Mouse (Mus musculus): ENCODE results near the gene Isg20l2. TPM values are rescaled to one million over a fixed set of nuclear protein-coding genes. Genes with fewer than 3 reads are reported as not detected.

Isg20l2 gene
- total RNA-seq, 2 experiments from 2014 or later: 15.1 to 15.6 TPM

DNA sequence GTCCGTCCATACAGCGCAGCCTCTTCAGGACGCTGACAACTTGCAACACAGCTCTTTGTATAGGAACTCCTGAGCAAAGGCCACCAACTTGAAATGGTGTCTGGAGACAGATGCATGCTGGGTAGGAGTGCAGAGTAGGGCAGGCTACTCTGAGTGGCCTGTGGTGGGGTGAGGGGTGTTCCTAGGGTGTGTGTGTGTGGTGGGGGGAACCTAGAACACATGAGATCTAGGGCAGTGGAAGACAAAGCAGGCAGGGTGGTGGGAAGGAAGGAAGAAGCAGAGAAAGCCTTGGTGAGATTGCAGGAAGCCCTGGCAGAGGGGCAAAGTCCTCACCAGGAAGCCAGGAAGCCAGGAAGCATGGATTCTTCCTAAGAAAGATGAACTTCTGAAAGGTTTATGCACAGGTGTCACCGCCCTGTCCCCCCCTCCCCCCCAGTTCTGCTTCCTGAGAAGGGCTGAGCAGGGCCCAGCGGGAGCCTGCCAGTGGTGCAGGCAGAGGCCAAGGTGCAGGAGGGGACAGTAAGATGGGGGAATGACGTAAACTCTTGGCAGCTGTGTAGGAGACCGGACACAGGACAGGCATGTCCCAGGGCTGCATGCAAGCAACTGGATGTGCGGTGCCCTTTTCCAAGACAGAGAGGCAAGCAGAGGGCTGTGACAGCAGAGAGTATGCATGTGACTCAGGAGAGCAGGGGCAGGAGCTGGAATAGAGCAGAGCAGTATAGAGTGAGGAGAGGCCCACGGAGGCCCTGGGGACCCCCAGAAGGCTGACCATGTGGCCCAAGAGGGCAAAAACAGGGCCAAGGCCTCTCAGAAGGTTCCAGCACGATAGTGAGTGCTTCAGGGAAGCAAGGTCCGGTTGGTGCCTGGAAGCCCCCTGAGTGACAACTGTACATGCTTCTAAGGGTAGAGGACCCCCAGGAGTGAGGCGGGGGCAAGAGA is 52.1 kb downstream of the Isg20l2 start:
- no peak for TF ChIP-seq CTCF (IDR thresholded peaks at IDR 0.05)
- intact Hi-C loops (cut with DNase I): no loop called here
- no peak for DNase-seq (ENCODE audit: extremely low spot score in 1 of 2, low spot score in 2 of 2)
- peak overlapping the region; percentile 75; the same call in 1 of the 2 replicates for H3K27ac ChIP-seq
- no peak overlapping the region for H3K4me3 ChIP-seq

GRCm38 (mm10) chr3:87982836-87983601 is 52.9 kb downstream of the Isg20l2 start:
- intact Hi-C loops (cut with DNase I): no loop called here
- no peak for TF ChIP-seq CTCF (IDR thresholded peaks at IDR 0.05)
- no peak overlapping the region for H3K4me3 ChIP-seq

DNA sequence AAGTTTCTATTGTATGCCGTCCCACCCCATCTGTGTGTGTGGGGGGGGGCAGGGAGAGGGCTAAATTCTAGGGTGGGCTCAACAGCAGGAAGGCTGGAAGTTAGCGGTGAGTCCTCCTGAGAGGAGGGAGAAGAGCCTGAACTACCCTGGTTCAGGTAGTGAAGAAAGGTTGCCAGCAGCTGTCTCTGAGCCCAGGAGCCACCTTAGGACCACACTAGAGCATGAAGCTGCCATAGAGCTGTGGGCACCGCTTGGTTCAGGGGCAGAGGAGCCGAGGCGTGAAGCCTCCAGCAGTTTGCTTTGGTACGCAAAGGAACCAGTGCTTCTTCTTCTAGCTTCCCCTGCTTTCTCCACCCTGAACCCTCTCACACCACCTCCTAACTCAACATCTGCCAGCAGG is 53.5 kb downstream of the Isg20l2 start:
- Histone ChIP-seq H3K4me3 (no peak overlapping the region), H3K27ac (no peak overlapping the region)
- intact Hi-C loops (cut with DNase I): no loop called here
- TF ChIP-seq CTCF (IDR thresholded peaks at IDR 0.05): no peak
- no peak for DNase-seq (ENCODE audit: extremely low spot score in 1 of 2, low spot score in 2 of 2)

More at GRCm38 (mm10) chr3:87982836-87983601, 52.9 kb downstream of the Isg20l2 start:
- peak overlapping the region; percentile 75; the same call in 1 of the 2 replicates for H3K27ac ChIP-seq
- DNase-seq (ENCODE audit: extremely low spot score in 1 of 2, low spot score in 2 of 2): no peak

DNA sequence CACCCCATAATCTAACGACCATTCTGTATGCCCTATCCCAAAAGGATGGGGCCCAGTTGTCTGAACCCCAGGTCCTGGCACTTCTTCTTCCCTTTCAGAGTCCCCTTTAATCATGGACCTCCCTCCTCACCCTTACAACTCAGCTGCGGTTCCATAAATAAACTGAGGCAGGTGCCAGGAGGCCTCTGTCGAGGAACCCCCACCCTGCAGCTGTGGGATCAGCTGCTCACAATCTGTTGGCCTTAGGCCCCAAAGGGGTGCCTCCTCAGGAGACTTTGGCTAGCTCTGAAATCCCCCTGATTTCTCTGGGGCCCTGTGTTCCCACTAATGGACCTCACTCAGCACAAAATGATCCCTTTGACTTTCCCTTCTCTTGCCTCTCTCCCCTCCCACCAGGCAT is 54.0 kb downstream of the Isg20l2 start:
- DNase-seq (ENCODE audit: extremely low spot score in 1 of 2, low spot score in 2 of 2): no peak
- no peak overlapping the region for H3K4me3 ChIP-seq
- no peak for TF ChIP-seq CTCF (IDR thresholded peaks at IDR 0.05)
- no peak overlapping the region for H3K27ac ChIP-seq
- intact Hi-C loops (cut with DNase I): no loop called here

DNA sequence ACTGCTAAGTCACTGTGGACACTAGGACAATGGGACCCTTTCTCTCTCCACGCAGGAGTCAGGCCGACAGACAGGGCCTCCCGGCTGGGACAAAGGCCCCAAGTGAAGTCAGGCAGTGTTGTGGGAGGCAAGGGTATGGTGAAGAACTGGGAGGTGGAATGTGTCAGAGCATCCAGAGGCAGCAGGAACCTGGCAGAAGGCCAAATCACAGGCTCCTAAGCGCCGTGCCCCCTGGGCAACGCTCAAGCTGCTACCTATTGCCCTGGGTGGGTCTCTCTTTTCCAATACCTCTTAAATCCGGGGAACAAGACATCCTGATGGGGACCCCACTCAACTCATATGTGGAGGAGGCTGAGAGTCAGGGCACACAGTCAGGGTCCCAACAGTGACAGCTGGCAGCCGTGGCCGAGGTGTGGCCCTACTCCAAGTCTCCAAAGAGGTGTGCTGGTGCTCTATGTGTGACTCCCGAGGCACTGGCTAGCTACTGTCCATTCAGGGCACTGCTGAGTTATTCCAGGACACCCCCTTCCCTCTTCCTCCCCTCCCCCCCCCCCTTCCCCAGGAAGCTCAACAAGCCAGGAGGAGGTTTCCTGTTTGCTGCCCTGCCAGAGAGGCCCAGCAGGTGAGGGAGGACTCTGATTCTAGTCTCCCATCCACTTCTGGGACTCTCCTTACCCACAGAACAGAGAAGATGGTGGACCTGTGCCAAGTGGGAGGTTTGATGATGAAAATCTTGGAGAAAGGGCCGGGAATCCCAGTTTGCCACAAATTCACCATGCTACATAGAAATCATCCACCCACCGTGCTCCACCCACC is 55.6 kb downstream of the Isg20l2 start:
- no peak for TF ChIP-seq CTCF (IDR thresholded peaks at IDR 0.05)
- DNase-seq (ENCODE audit: extremely low spot score in 1 of 2, low spot score in 2 of 2): no peak
- H3K4me3 ChIP-seq: no peak overlapping the region
- H3K27ac ChIP-seq: peak overlapping the region; percentile 24; the same call in 1 of the 2 replicates
- intact Hi-C loops (cut with DNase I): no loop called here

GRCm38 (mm10) chr3:87986868-87987267 is 56.8 kb downstream of the Isg20l2 start:
- Histone ChIP-seq H3K4me3 (peak overlapping the region; percentile 19; the same call in 1 of the 2 replicates), H3K27ac (no peak overlapping the region)
- peak; percentile 97 for TF ChIP-seq CTCF (IDR thresholded peaks at IDR 0.05)
- peak; percentile 86 to 89 for DNase-seq (ENCODE audit: extremely low spot score in 1 of 2, low spot score in 2 of 2)
- intact Hi-C loops (cut with DNase I): loop anchor here (1.0 kb wide), 2 partner anchors 17 to 52 kb away; no protein-coding TSS in a partner anchor

GRCm38 (mm10) chr3:87987633-87988032 is 57.5 kb downstream of the Isg20l2 start:
- TF ChIP-seq CTCF (IDR thresholded peaks at IDR 0.05): no peak
- Histone ChIP-seq H3K4me3 (peak overlapping the region; percentile 11; the same call in 1 of the 2 replicates), H3K27ac (no peak overlapping the region)
- intact Hi-C loops (cut with DNase I): loop anchor here (1.0 kb wide), 2 partner anchors 17 to 52 kb away; no protein-coding TSS in a partner anchor
- no peak for DNase-seq (ENCODE audit: extremely low spot score in 1 of 2, low spot score in 2 of 2)

DNA sequence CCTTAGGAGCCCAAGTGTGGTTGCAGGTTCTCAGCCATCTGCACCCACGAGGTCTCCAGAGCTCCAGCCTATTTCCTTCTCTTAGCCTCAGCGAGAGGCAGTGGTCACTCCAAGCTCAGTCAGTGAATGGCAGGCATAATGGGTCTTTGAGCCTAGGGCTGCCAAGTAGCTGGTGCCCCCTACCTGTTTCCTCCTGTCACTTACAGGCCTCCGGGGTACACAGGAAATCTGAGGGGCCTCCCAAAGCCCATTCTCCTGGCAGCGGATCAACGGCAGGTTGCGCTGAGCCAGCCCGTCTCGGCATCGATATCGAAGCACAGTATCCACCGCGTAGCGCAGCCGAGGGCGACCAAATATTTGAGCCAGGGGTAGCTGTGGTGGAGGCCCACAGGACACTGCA is 58.0 kb downstream of the Isg20l2 start:
- H3K4me3 ChIP-seq: peak overlapping the region; percentile 11; the same call in 1 of the 2 replicates
- DNase-seq (ENCODE audit: extremely low spot score in 1 of 2, low spot score in 2 of 2): no peak
- no peak for TF ChIP-seq CTCF (IDR thresholded peaks at IDR 0.05)
- no peak overlapping the region for H3K27ac ChIP-seq
- intact Hi-C loops (cut with DNase I): no loop called here

DNA sequence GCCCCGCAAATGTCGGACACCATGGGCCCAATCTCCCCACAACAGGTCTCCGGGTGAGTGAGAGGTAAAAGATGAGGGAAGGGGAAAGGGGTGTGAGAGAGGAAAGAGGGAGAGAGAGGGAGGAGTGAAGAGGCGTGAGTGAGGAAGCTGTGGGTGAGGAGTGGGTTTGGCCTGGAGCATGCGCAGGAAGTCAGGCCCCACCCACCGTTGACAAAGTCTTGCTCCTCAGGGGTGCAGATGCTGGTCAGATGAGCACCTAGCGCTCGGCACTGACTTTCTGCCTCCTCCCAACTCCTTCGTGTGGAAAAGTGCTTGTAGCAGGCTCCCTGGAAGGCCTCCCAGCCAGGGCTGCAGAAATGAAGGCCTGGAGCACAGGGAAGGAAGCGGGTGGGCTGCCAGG is 59.8 kb downstream of the Isg20l2 start:
- TF ChIP-seq CTCF (IDR thresholded peaks at IDR 0.05): no peak
- intact Hi-C loops (cut with DNase I): no loop called here
- H3K4me3 ChIP-seq: no peak overlapping the region
- no peak overlapping the region for H3K27ac ChIP-seq
- no peak for DNase-seq (ENCODE audit: extremely low spot score in 1 of 2, low spot score in 2 of 2)

Other genes starting within 250 kb of the Isg20l2 start
- gene Lrrc71, start 181.7 kb upstream of the Isg20l2 start, total RNA-seq (2021): under 1 TPM; 0.16 to 0.54 TPM
- under 1 TPM; 0.14 to 0.47 TPM for gene Ntrk1, start 135.2 kb upstream of the Isg20l2 start, total RNA-seq (2021)
- under 1 TPM; 0.54 to 0.72 TPM for gene Insrr, start 133.4 kb upstream of the Isg20l2 start, total RNA-seq (2021)
- 1 to 10 TPM; 7.8 to 7.9 TPM for gene Pear1, start 106.0 kb upstream of the Isg20l2 start, total RNA-seq (2021)
- not detected for gene Sh2d2a, start 83.6 kb upstream of the Isg20l2 start, total RNA-seq (2021)
- 10 to 100 TPM; 58.3 to 60.6 TPM for gene Prcc, start 44.7 kb upstream of the Isg20l2 start, total RNA-seq (2021)
- 100 to 1,000 TPM; 148 to 151 TPM for gene Hdgf, start 24.0 kb upstream of the Isg20l2 start, total RNA-seq (2021)
- gene Mrpl24, start 10.8 kb upstream of the Isg20l2 start, total RNA-seq (2021): 10 to 100 TPM; 52.6 to 55.1 TPM
- 10 to 100 TPM; 22.9 to 24.7 TPM for gene Rrnad1, start 403 bp downstream of the Isg20l2 start, total RNA-seq (2021)
- 1 to 10 TPM; 4.5 to 8.2 TPM for gene Crabp2, start 18.4 kb downstream of the Isg20l2 start, total RNA-seq (2021)
- 1 to 10 TPM; 5.7 to 6.2 TPM for gene Nes, start 40.8 kb downstream of the Isg20l2 start, total RNA-seq (2021)
- gene Bcan, start 69.9 kb downstream of the Isg20l2 start, total RNA-seq (2021): 100 to 1,000 TPM; 241 to 256 TPM
- 10 to 100 TPM; 11.3 to 13.5 TPM for gene Hapln2, start 97.3 kb downstream of the Isg20l2 start, total RNA-seq (2021)
- 10 to 100 TPM; 17.5 to 19.1 TPM for gene Gpatch4, start 112.8 kb downstream of the Isg20l2 start, total RNA-seq (2021)
- gene Naxe, start 128.2 kb downstream of the Isg20l2 start, total RNA-seq (2021): 10 to 100 TPM; 64.3 to 66.6 TPM
- not detected for gene Ttc24, start 148.0 kb downstream of the Isg20l2 start, total RNA-seq (2021)
- under 1 TPM; 0.21 to 0.41 TPM for gene Iqgap3, start 151.7 kb downstream of the Isg20l2 start, total RNA-seq (2021)
- 100 to 1,000 TPM; 223 to 225 TPM for gene Mef2d, start 212.1 kb downstream of the Isg20l2 start, total RNA-seq (2021)

All from left cerebral cortex, adult 2 months (tissue).